Mouse (Mus musculus) kidney, adult 2 months (tissue): ENCODE measurements around the gene Kif18b.

Source experiments
- CTCF ChIP-seq: fragments of 200-500 bp; conservative IDR thresholded peaks from 2 replicates; pipeline ENCODE4 v1.5.1; 2011; ENCODE audit warnings: low read depth, mild to moderate bottlenecking, control low read depth, low read length, moderate library complexity, mixed read lengths; ENCODE audit not compliant: insufficient read depth, insufficient read length
- POLR2A ChIP-seq: fragments of 200-500 bp; IDR thresholded peaks from one replicate; pipeline ENCODE4 v1.6.1; 2011; ENCODE audit warnings: low read depth, low read length, control low read depth

GRCm38 (mm10) chr11:102901199-102901598 is 23.7 kb downstream of the Kif18b start:
- TF ChIP-seq POLR2A (no peak), CTCF (no peak)
